Mouse (Mus musculus) CH12.LX (cell line): ENCODE results near the gene Ric8a. TPM values are rescaled to one million over a fixed set of nuclear protein-coding genes. Genes with fewer than 3 reads are reported as not detected.

Experiments used
- DNase-seq: peaks from one replicate; pipeline ENCODE4 v3.0.0-alpha.2; 2013; ENCODE audit errors: extremely low read depth
- H3K27ac ChIP-seq: 2 replicates; pipeline ENCODE4 v1.5.1; 2012; ENCODE audit warnings: low read depth, mild to moderate bottlenecking, control low read depth, moderate library complexity; ENCODE audit not compliant: insufficient read depth
- H3K27me3 ChIP-seq: replicated peaks from 2 replicates; pipeline ENCODE3; 2012; ENCODE audit warnings: inconsistent platforms
- H3K36me3 ChIP-seq, 2 experiments: replicated peaks in 1 of 2; 2 replicates each; pipeline versions ENCODE3 to v1.6.1; 2012; ENCODE audit warnings: inconsistent platforms in 1 of 2, low read length in 1 of 2, mild to moderate bottlenecking in 1 of 2, mixed read lengths in 1 of 2, moderate library complexity in 1 of 2; ENCODE audit not compliant: control insufficient read depth in 1 of 2, insufficient read depth in 1 of 2
- H3K4me1 ChIP-seq, 2 experiments: 2 replicates each; pipeline ENCODE4 v1.6.1; 2012; ENCODE audit warnings: inconsistent platforms in 1 of 2, moderate library complexity in 1 of 2; ENCODE audit not compliant: insufficient read depth in 2 of 2, control insufficient read depth in 1 of 2
- H3K4me2 ChIP-seq: 2 replicates; pipeline ENCODE4 v1.6.1; 2012; ENCODE audit warnings: low read depth, mild to moderate bottlenecking, control low read depth; ENCODE audit not compliant: poor library complexity, insufficient read depth, severe bottlenecking
- H3K4me3 ChIP-seq, 3 experiments: fragments of 150-350 bp in 1 of 3; sonication (generic) in 1 of 3; replicated peaks in 1 of 3; 2 replicates each; pipeline versions ENCODE3 to v1.5.1; 2011 to 2012; ENCODE audit warnings: low read depth in 2 of 3, low read length in 2 of 3, mild to moderate bottlenecking in 2 of 3, moderate library complexity in 2 of 3, control low read depth in 1 of 3, improper control_type of control experiment in 1 of 3, inconsistent platforms in 1 of 3, mixed read lengths in 1 of 3; ENCODE audit not compliant: poor library complexity in 1 of 3
- H3K79me2 ChIP-seq: replicated peaks from 2 replicates; pipeline ENCODE4 v1.6.1; 2012; ENCODE audit warnings: mild to moderate bottlenecking, moderate library complexity; ENCODE audit not compliant: control insufficient read depth, poor library complexity, insufficient read depth, severe bottlenecking; ENCODE audit errors: extremely low read depth
- H3K9ac ChIP-seq: 2 replicates; pipeline ENCODE4 v1.6.1; 2012; ENCODE audit warnings: low read depth, mild to moderate bottlenecking, control low read depth, moderate library complexity; ENCODE audit not compliant: insufficient read depth
- H3K9me3 ChIP-seq: replicated peaks from 2 replicates; pipeline ENCODE3; 2012; ENCODE audit warnings: low read length, inconsistent platforms, mixed read lengths
- BHLHE40 ChIP-seq: IDR thresholded peaks from 2 replicates; pipeline ENCODE4 v1.6.1; 2011; ENCODE audit warnings: mild to moderate bottlenecking, low read depth, low read length, improper control_type of control experiment
- CTCF ChIP-seq, 2 experiments: IDR thresholded peaks in 1 of 2; conservative IDR thresholded peaks in 1 of 2; 2 replicates each; pipeline ENCODE4 v1.5.1; 2011 to 2012; ENCODE audit warnings: low read depth in 2 of 2, low read length in 2 of 2, improper control_type of control experiment in 1 of 2, inconsistent platforms in 1 of 2, mild to moderate bottlenecking in 1 of 2, moderate library complexity in 1 of 2
- E2F4 ChIP-seq: IDR thresholded peaks from 2 replicates; pipeline ENCODE4 v1.6.1; 2011; ENCODE audit warnings: low read depth, low read length, improper control_type of control experiment; ENCODE audit not compliant: insufficient replicate concordance
- HCFC1 ChIP-seq: IDR thresholded peaks from 2 replicates; pipeline ENCODE4 v1.6.1; 2012; ENCODE audit warnings: low read depth, mild to moderate bottlenecking, inconsistent platforms, low read length, improper control_type of control experiment
- KAT2A ChIP-seq: IDR thresholded peaks from 2 replicates; pipeline ENCODE4 v1.6.1; 2012; ENCODE audit warnings: low read length, improper control_type of control experiment, inconsistent platforms; ENCODE audit not compliant: insufficient replicate concordance
- MAZ ChIP-seq: IDR thresholded peaks from 2 replicates; pipeline ENCODE4 v1.6.1; 2012; ENCODE audit warnings: low read depth, mild to moderate bottlenecking, inconsistent platforms, low read length, improper control_type of control experiment, moderate library complexity
- MXI1 ChIP-seq: IDR thresholded peaks from 2 replicates; pipeline ENCODE4 v1.6.1; 2011; ENCODE audit warnings: mild to moderate bottlenecking, low read depth, low read length, improper control_type of control experiment
- MYC ChIP-seq: IDR thresholded peaks from 2 replicates; pipeline ENCODE4 v1.6.1; 2011; ENCODE audit warnings: low read depth, mild to moderate bottlenecking, improper control_type of control experiment, low read length
- NELFE ChIP-seq: IDR thresholded peaks from 2 replicates; pipeline ENCODE4 v1.6.1; 2011; ENCODE audit warnings: low read depth, low read length, improper control_type of control experiment
- PAX5 ChIP-seq: IDR thresholded peaks from 2 replicates; pipeline ENCODE4 v1.6.1; 2012; ENCODE audit warnings: low read length, inconsistent platforms, mixed read lengths
- RAD21 ChIP-seq: IDR thresholded peaks from 2 replicates; pipeline ENCODE4 v1.6.1; 2011; ENCODE audit warnings: low read depth, mild to moderate bottlenecking, low read length, improper control_type of control experiment, moderate library complexity
- RCOR1 ChIP-seq: conservative IDR thresholded peaks from 2 replicates; pipeline ENCODE4 v1.6.1; 2012; ENCODE audit warnings: low read depth, mild to moderate bottlenecking, inconsistent platforms, low read length, improper control_type of control experiment
- SMC3 ChIP-seq: IDR thresholded peaks from 2 replicates; pipeline ENCODE4 v1.6.1; 2011; ENCODE audit warnings: low read depth, low read length, improper control_type of control experiment
- TBP ChIP-seq: conservative IDR thresholded peaks from 2 replicates; pipeline ENCODE4 v1.6.1; 2011; ENCODE audit warnings: low read depth, low read length, improper control_type of control experiment
- UBTF ChIP-seq: IDR thresholded peaks from 2 replicates; pipeline ENCODE4 v1.6.1; 2012; ENCODE audit warnings: low read depth, mild to moderate bottlenecking, inconsistent platforms, low read length, improper control_type of control experiment, moderate library complexity
- USF1 ChIP-seq: IDR thresholded peaks from 2 replicates; pipeline ENCODE4 v1.6.1; 2014; ENCODE audit warnings: low read depth, mild to moderate bottlenecking, inconsistent platforms, low read length, improper control_type of control experiment
- USF2 ChIP-seq: conservative IDR thresholded peaks from 2 replicates; pipeline ENCODE4 v1.6.1; 2011; ENCODE audit warnings: low read depth, low read length, improper control_type of control experiment
- ZC3H11A ChIP-seq: IDR thresholded peaks from 2 replicates; pipeline ENCODE4 v1.6.1; 2012; ENCODE audit warnings: low read depth, mild to moderate bottlenecking, inconsistent platforms, low read length, improper control_type of control experiment
- ZKSCAN1 ChIP-seq: IDR thresholded peaks from 2 replicates; pipeline ENCODE4 v1.6.1; 2012; ENCODE audit warnings: low read depth, inconsistent platforms, low read length, improper control_type of control experiment, borderline replicate concordance
- dilution Hi-C: fragments of 300-500 bp; cut with MboI; formaldehyde crosslinking; loops from 2 replicates; pipeline ENCODE4 v1.14.3; 2020; ENCODE audit warnings: low sequenced_read_pairs; ENCODE audit not compliant: extremely low pct_unique_long_range_greater_than_20kb, extremely low pct_ligation_motif_present
- in situ Hi-C: fragments of 300-500 bp; cut with MboI; formaldehyde crosslinking; loops from 3 replicates; pipeline ENCODE4 v1.14.3; 2019; ENCODE audit warnings: low sequenced_read_pairs, low pct_ligation_motif_present, low pct_unique_long_range_greater_than_20kb, mixed read lengths
- polyA plus RNA-seq: library from polyadenylated mRNA; unstranded; fragments of >175 nt; gene quantifications from 2 replicates; pipeline ENCODE4 v1.2.1, GENCODE M21; 2012; ENCODE audit warnings: low read depth; ENCODE audit not compliant: insufficient read length
- total RNA-seq, 2 experiments: library from RNA; depleted of rRNA; stranded (reverse); fragments of 300-350 nt in 1 of 2; fragments of >200 nt in 1 of 2; gene quantifications; 2 replicates each; pipeline ENCODE4 v1.2.3; 2012 to 2014

The Ric8a gene
- total and polyA plus RNA-seq, 3 experiments, result 54.2 to 80.9 (median 61.9) TPM

- H3K4me1 ChIP-seq, result peaks cover 0 to 5% of the 10 kb centered on the region in 2 experiments; a peak in 2 of 4 replicates
- H3K9me3 ChIP-seq, result no peaks in the 10 kb centered on the region
- no peak for TF ChIP-seq TBP
- TF ChIP-seq ZC3H11A, result peak; percentile 90
- peak; percentile 55 to 96 for TF ChIP-seq CTCF (conservative IDR thresholded peaks at IDR 0.05 in 1 of 2, IDR thresholded peaks at IDR 0.05 in 1 of 2; ENCODE audit: low read depth in 2 of 2, low read length in 2 of 2)
- TF ChIP-seq PAX5, result no peak
- TF ChIP-seq USF1, result no peak
- TF ChIP-seq SMC3, result peak; percentile 99
- TF ChIP-seq E2F4, result no peak
- TF ChIP-seq RCOR1, result no peak
- TF ChIP-seq MAZ, result 0 out of 2 replicates have a peak, but pooled peaks have one; percentile 28
- TF ChIP-seq KAT2A, result no peak
- peak; percentile 78 for TF ChIP-seq BHLHE40
- no peak for TF ChIP-seq UBTF
- no peak for TF ChIP-seq ZKSCAN1
- peak; percentile 96 for TF ChIP-seq RAD21
- TF ChIP-seq MYC, result 0 out of 2 replicates have a peak, but pooled peaks have one; percentile 33
- no peak within 1 kb of the TSS for H3K9ac ChIP-seq
- in situ Hi-C loops, result loop anchor here (5.0 to 25.0 kb wide), 4 partner anchors 57 to 758 kb away; partner anchors contain the start of genes Caly, Cox8b, Prap1 and Rnh1
- H3K4me2 ChIP-seq, result no peak within 1 kb of the TSS; the same call in 1 of the 2 replicates
- H3K4me3 ChIP-seq, result no peak within 1 kb of the TSS
- no peaks in the 10 kb centered on the region for H3K36me3 ChIP-seq
- peak; percentile 90 for DNase-seq
- no peak within 1 kb of the TSS for H3K27ac ChIP-seq
- H3K79me2 ChIP-seq, result no peaks in the 10 kb centered on the region
- peaks cover 64% of the 10 kb centered on the region for H3K27me3 ChIP-seq
- dilution Hi-C loops, result no loop called here
Measured at GRCm38 (mm10) chr7:140844905-140845665, 11.7 kb upstream of the Ric8a start, which contains the start of gene Scgb1c1. Gene Scgb1c1, plus strand, starts transcription at chr7:140845547.

- Histone ChIP-seq H3K27ac (no peak overlapping the region), H3K9ac (no peak overlapping the region), H3K36me3 (peaks cover 0 to 5% of the 10 kb centered on the region in 2 experiments), H3K9me3 (no peaks in the 10 kb centered on the region), H3K27me3 (peaks cover 59% of the 10 kb centered on the region), H3K4me1 (peaks cover 0 to 5% of the 10 kb centered on the region in 2 experiments; a peak in 2 of 4 replicates), H3K4me2 (no peak overlapping the region)
- dilution Hi-C loops (no loop called here), in situ Hi-C loops (loop anchor here (5.0 to 25.0 kb wide), 3 partner anchors 207 to 758 kb away; partner anchors contain the start of genes Caly, Prap1 and Rnh1)
- no peak for DNase-seq
- no peak for TF ChIP-seq USF2
- no peak for TF ChIP-seq MYC
- no peak for TF ChIP-seq NELFE
- no peak for TF ChIP-seq HCFC1
- TF ChIP-seq CTCF (conservative IDR thresholded peaks at IDR 0.05 in 1 of 2, IDR thresholded peaks at IDR 0.05 in 1 of 2; ENCODE audit: low read depth in 2 of 2, low read length in 2 of 2), result peak in 1 of 2 experiments; percentile 26; a peak in 2 of 4 replicates
- no peak for TF ChIP-seq MXI1
- TF ChIP-seq, all 38 proteins: peak for 1
- Histone ChIP-seq H3K79me2 (no peaks in the 10 kb centered on the region), H3K4me3 (no peak overlapping the region)
Measured at GRCm38 (mm10) chr7:140845683-140846082, 11.1 kb upstream of the Ric8a start.
